Mouse (Mus musculus) gastrocnemius, adult 18-20 months (tissue): ENCODE measurements around the gene Cish. TPM values are rescaled to one million over a fixed set of nuclear protein-coding genes. Genes with fewer than 3 reads are reported as not detected.
"Not testable (repeated sequence)": the region's sequence is repeated elsewhere in the genome, so short reads cannot be mapped to it uniquely, and the experiment has no call there.

Experiments used
- DNase-seq: peaks from one replicate; pipeline ENCODE4 v3.0.0; 2021; ENCODE audit warnings: low spot score
- total RNA-seq, 2 experiments: library from RNA; stranded (reverse); gene quantifications; 2 replicates each; pipeline ENCODE4 v1.2.3; 2021

Gene Cish
- total RNA-seq, 2 experiments from 2014 or later, result 6.0 to 6.6 TPM

GRCm38 (mm10) chr9:107297658-107298057 is 1.8 kb downstream of the Cish start:
- DNase-seq, result no peak

GRCm38 (mm10) chr9:107298059-107298780 is 2.4 kb downstream of the Cish start:
- no peak for DNase-seq

- no peak for DNase-seq
These were observed 3.0 kb downstream of the Cish start for GRCm38 (mm10) chr9:107298876-107299275.

- no peak for DNase-seq
These were observed 4.0 kb downstream of the Cish start for GRCm38 (mm10) chr9:107299783-107300182.

GRCm38 (mm10) chr9:107300224-107300973 is 4.6 kb downstream of the Cish start:
- no peak for DNase-seq

- DNase-seq, result no peak
These were observed 5.9 kb downstream of the Cish start for GRCm38 (mm10) chr9:107301554-107302331.

GRCm38 (mm10) chr9:107302592-107302991 is 6.8 kb downstream of the Cish start:
- no peak for DNase-seq

- no peak for DNase-seq
These were observed 7.4 kb downstream of the Cish start for GRCm38 (mm10) chr9:107303121-107303820.

- DNase-seq, result no peak
These were observed 8.1 kb downstream of the Cish start for GRCm38 (mm10) chr9:107303900-107304299.

GRCm38 (mm10) chr9:107304383-107304782 is 8.6 kb downstream of the Cish start:
- no peak for DNase-seq

GRCm38 (mm10) chr9:107305012-107305411 is 9.2 kb downstream of the Cish start:
- no peak for DNase-seq

- DNase-seq, result peak; percentile 55
These were observed 10.0 kb downstream of the Cish start for GRCm38 (mm10) chr9:107305601-107306542.

GRCm38 (mm10) chr9:107306673-107307072 is 10.8 kb downstream of the Cish start:
- DNase-seq, result not testable (repeated sequence)

GRCm38 (mm10) chr9:107307099-107307872 is 11.5 kb downstream of the Cish start:
- DNase-seq, result no peak

- peak; percentile 88 for DNase-seq
These were observed 12.1 kb downstream of the Cish start for GRCm38 (mm10) chr9:107307886-107308285.

- peak; percentile 62 for DNase-seq
These were observed 12.6 kb downstream of the Cish start for GRCm38 (mm10) chr9:107308346-107309000.

GRCm38 (mm10) chr9:107309171-107309570 is 13.3 kb downstream of the Cish start:
- DNase-seq, result no peak

GRCm38 (mm10) chr9:107309600-107309999 is 13.8 kb downstream of the Cish start:
- no peak for DNase-seq
